Mouse (Mus musculus) bone marrow, adult 2 months (tissue): ENCODE results near the gene Wfdc15a.

Experiments used
- CTCF ChIP-seq: fragments of 200-500 bp; IDR thresholded peaks from 2 replicates; pipeline ENCODE4 v1.5.1; 2011; ENCODE audit warnings: low read length, control low read depth; ENCODE audit not compliant: control insufficient read depth, insufficient read depth
- POLR2A ChIP-seq: fragments of 200-500 bp; IDR thresholded peaks from 2 replicates; pipeline ENCODE4 v1.6.1; 2011; ENCODE audit warnings: low read depth, mild to moderate bottlenecking, control low read depth, low read length, borderline replicate concordance; ENCODE audit not compliant: control insufficient read depth

- TF ChIP-seq POLR2A, result no peak
- peak; percentile 64 for TF ChIP-seq CTCF
Measured at GRCm38 (mm10) chr2:164188722-164189121, 11.2 kb downstream of the Wfdc15a start.
